Mouse (Mus musculus) kidney, postnatal 0 days (tissue): Measurements from ENCODE around the gene Gfm1. TPM values are rescaled to one million over a fixed set of nuclear protein-coding genes. Genes with fewer than 3 reads are reported as not detected.

Experiments used
- ATAC-seq: fragments of 200-750 bp; cut with Nextera tagmentation; replicated peaks from 2 replicates; pipeline ENCODE4 v1.8.0; 2017; ENCODE audit warnings: low read depth, moderate number of reproducible peaks, moderate TSS enrichment, moderate library complexity; ENCODE audit not compliant: low FRiP score
- DNase-seq: peaks from one replicate; pipeline ENCODE4 v3.0.0-alpha.2; 2016; ENCODE audit warnings: low spot score
- H3K27ac ChIP-seq: fragments of 300-500 bp; sonication (generic); 2 replicates; pipeline ENCODE4 v1.5.1; 2014; ENCODE audit warnings: mild to moderate bottlenecking
- H3K27me3 ChIP-seq: fragments of 300-500 bp; sonication (generic); 2 replicates; pipeline ENCODE4 v1.6.1; 2014; ENCODE audit warnings: low read length, mixed read lengths; ENCODE audit not compliant: insufficient read depth
- H3K36me3 ChIP-seq: fragments of 300-500 bp; sonication (generic); 2 replicates; pipeline ENCODE4 v1.6.1; 2014; ENCODE audit warnings: low read length, mixed read lengths; ENCODE audit not compliant: insufficient read depth
- H3K4me1 ChIP-seq: fragments of 300-500 bp; sonication (generic); replicated peaks from 2 replicates; pipeline ENCODE4 v1.6.1; 2014; ENCODE audit warnings: antibody characterized with exemption, low read length, mixed read lengths; ENCODE audit not compliant: insufficient read depth
- H3K4me2 ChIP-seq: fragments of 300-500 bp; sonication (generic); 2 replicates; pipeline ENCODE4 v1.6.1; 2014; ENCODE audit warnings: mild to moderate bottlenecking, low read length, moderate library complexity, mixed read lengths
- H3K4me3 ChIP-seq: fragments of 300-500 bp; sonication (generic); replicated peaks from 2 replicates; pipeline ENCODE4 v1.5.1; 2014; ENCODE audit warnings: low read depth, low read length
- H3K9ac ChIP-seq: fragments of 300-500 bp; sonication (generic); 2 replicates; pipeline ENCODE4 v1.6.1; 2014; ENCODE audit warnings: low read depth, low read length
- H3K9me3 ChIP-seq: fragments of 300-500 bp; sonication (generic); replicated peaks from 2 replicates; pipeline ENCODE4 v1.6.1; 2016; ENCODE audit warnings: low read length, inconsistent platforms, mixed read lengths
- CTCF ChIP-seq: IDR thresholded peaks from 2 replicates; pipeline ENCODE4 v1.5.1; 2016; ENCODE audit warnings: antibody characterized with exemption, low read depth, mild to moderate bottlenecking, moderate library complexity
- WGBS: fragments of 180-500 bp; shearing (Covaris S2); extraction: QIAGEN DNeasy Blood & Tissue Kit; methylation state at CpG from one replicate; pipeline ENCODE4 v1.1.7; 2014; 5-methylcytosine and 5-hydroxymethylcytosine counted together
- polyA plus RNA-seq: library from polyadenylated mRNA; unstranded; fragments of >200 nt; fragmentation: Nextera tagmentation; extraction: Ambion mirVana; gene quantifications from 2 replicates; pipeline ENCODE4 v1.2.1, GENCODE M21; 2015

The Gfm1 gene
- polyA plus RNA-seq, 1 experiment from 2014 or later = 59.1 TPM

- no peak overlapping the region for H3K9ac ChIP-seq
Measured at GRCm38 (mm10) chr3:67467281-67467680, 37.4 kb downstream of the Gfm1 start.

GRCm38 (mm10) chr3:67471408-67472127, 41.7 kb downstream of the Gfm1 start:
- no peak overlapping the region for H3K4me3 ChIP-seq
- H3K4me2 ChIP-seq = no peak overlapping the region
- H3K36me3 ChIP-seq = peaks cover 32% of the 10 kb centered on the region; the same call in 1 of the 2 replicates
- ATAC-seq (no peak), DNase-seq (no peak)
- H3K9me3 ChIP-seq = no peaks in the 10 kb centered on the region
- H3K27me3 ChIP-seq = no peaks in the 10 kb centered on the region
- H3K4me1 ChIP-seq = no peaks in the 10 kb centered on the region
- TF ChIP-seq CTCF = no peak
- no peak overlapping the region for H3K27ac ChIP-seq
- 88% methylated on average over 4 of the region's 4 CpGs for WGBS
- no peak overlapping the region for H3K9ac ChIP-seq

More at GRCm38 (mm10) chr3:67467281-67467680, 37.4 kb downstream of the Gfm1 start:
- DNase-seq (no peak), ATAC-seq (no peak)
- no peak for TF ChIP-seq CTCF
- Histone ChIP-seq H3K4me2 (no peak overlapping the region), H3K9me3 (no peaks in the 10 kb centered on the region), H3K27me3 (no peaks in the 10 kb centered on the region), H3K4me1 (no peaks in the 10 kb centered on the region), H3K27ac (no peak overlapping the region), H3K36me3 (peaks cover 16% of the 10 kb centered on the region; the same call in 1 of the 2 replicates), H3K4me3 (no peak overlapping the region)
- WGBS = 84% methylated on average over 2 of the region's 2 CpGs

- no peak for DNase-seq
- WGBS = 96% methylated on average over 6 of the region's 6 CpGs
- H3K27me3 ChIP-seq = no peaks in the 10 kb centered on the region
- no peaks in the 10 kb centered on the region for H3K9me3 ChIP-seq
- TF ChIP-seq CTCF = no peak
- no peak overlapping the region for H3K9ac ChIP-seq
- H3K4me3 ChIP-seq = no peak overlapping the region
- ATAC-seq = no peak
- peaks cover 23% of the 10 kb centered on the region; the same call in 1 of the 2 replicates for H3K36me3 ChIP-seq
- no peaks in the 10 kb centered on the region for H3K4me1 ChIP-seq
- no peak overlapping the region for H3K27ac ChIP-seq
- no peak overlapping the region for H3K4me2 ChIP-seq
Measured at GRCm38 (mm10) chr3:67473438-67473837, 43.5 kb downstream of the Gfm1 start.

GRCm38 (mm10) chr3:67479806-67480205, 49.9 kb downstream of the Gfm1 start:
- ATAC-seq = no peak
- Histone ChIP-seq H3K4me2 (no peak overlapping the region), H3K36me3 (peaks cover 16% of the 10 kb centered on the region; the same call in 1 of the 2 replicates), H3K4me1 (no peaks in the 10 kb centered on the region), H3K9me3 (no peaks in the 10 kb centered on the region), H3K9ac (no peak overlapping the region), H3K27me3 (no peaks in the 10 kb centered on the region), H3K27ac (no peak overlapping the region), H3K4me3 (no peak overlapping the region)
- no peak for TF ChIP-seq CTCF
- 95% methylated on average over 11 of the region's 11 CpGs for whole genome bisulfite sequencing
- no peak for DNase-seq

- DNase-seq (no peak), ATAC-seq (no peak)
- 90% methylated on average over 10 of the region's 10 CpGs for WGBS
- Histone ChIP-seq H3K4me2 (no peak overlapping the region), H3K36me3 (0 out of 2 replicates have a peak, but pooled peaks cover 5% of the 10 kb centered on the region), H3K4me3 (no peak overlapping the region), H3K4me1 (no peaks in the 10 kb centered on the region), H3K27me3 (no peaks in the 10 kb centered on the region), H3K27ac (no peak overlapping the region), H3K9me3 (no peaks in the 10 kb centered on the region), H3K9ac (no peak overlapping the region)
- no peak for TF ChIP-seq CTCF
Measured at GRCm38 (mm10) chr3:67482400-67482799, 52.5 kb downstream of the Gfm1 start.

- Histone ChIP-seq H3K27me3 (no peaks in the 10 kb centered on the region), H3K36me3 (no peaks in the 10 kb centered on the region), H3K27ac (no peak overlapping the region), H3K4me2 (no peak overlapping the region), H3K4me1 (no peaks in the 10 kb centered on the region), H3K4me3 (no peak overlapping the region), H3K9ac (no peak overlapping the region), H3K9me3 (no peaks in the 10 kb centered on the region)
- DNase-seq (no peak), ATAC-seq (peak; percentile 69)
- TF ChIP-seq CTCF = no peak
- 76% methylated on average over 2 of the region's 2 CpGs for WGBS
Measured at GRCm38 (mm10) chr3:67485233-67485632, 55.3 kb downstream of the Gfm1 start.
